Mouse (Mus musculus): ENCODE data around the gene 4930539E08Rik. TPM values are rescaled to one million over a fixed set of nuclear protein-coding genes. Genes with fewer than 3 reads are reported as not detected.

Gene 4930539E08Rik
- 0.07 and 0.31 TPM in 2 replicates for polyA plus RNA-seq (2016; fragmentation: Nextera tagmentation; extraction: Ambion mirVana)

GRCm38 (mm10) chr17:28915060-28915628, at the start of gene 4930539E08Rik:
4930539E08Rik (minus strand) TSS chr17:28915324.
- Histone ChIP-seq H3K4me3 (no peak within 1 kb of the TSS), H3K4me1 (replicated peaks) (no peaks in the 10 kb centered on the region; the same call in 1 of the 2 replicates), H3K9me3 (no peaks in the 10 kb centered on the region), H3K36me3 (no peaks in the 10 kb centered on the region), H3K27ac (no peak within 1 kb of the TSS), H3K27me3 (ENCODE audit: insufficient read depth, poor library complexity, severe bottlenecking) (peaks cover 5% of the 10 kb centered on the region)
- DNase-seq (ENCODE audit: low spot score): no peak
- WGBS: 61% methylated on average over 12 of the region's 12 CpGs

GRCm38 (mm10) chr17:28961596-28961995, 46.5 kb upstream of the 4930539E08Rik start:
- H3K36me3 ChIP-seq: peaks cover 88% of the 10 kb centered on the region

GRCm38 (mm10) chr17:28960597-28960996, 45.5 kb upstream of the 4930539E08Rik start:
- DNase-seq (ENCODE audit: low spot score): no peak
- 78% methylated on average over 10 of the region's 10 CpGs for WGBS
- no peaks in the 10 kb centered on the region for H3K27me3 ChIP-seq (ENCODE audit: insufficient read depth, poor library complexity, severe bottlenecking)
- H3K4me1 ChIP-seq (replicated peaks): peaks cover 22% of the 10 kb centered on the region
- 0 out of 2 replicates have a peak, but pooled peaks cover 6% of the 10 kb centered on the region for H3K9me3 ChIP-seq
- peaks cover 88% of the 10 kb centered on the region for H3K36me3 ChIP-seq
- no peak overlapping the region for H3K27ac ChIP-seq
- no peak overlapping the region for H3K4me3 ChIP-seq

More at GRCm38 (mm10) chr17:28961596-28961995, 46.5 kb upstream of the 4930539E08Rik start:
- Histone ChIP-seq H3K27ac (no peak overlapping the region), H3K4me1 (replicated peaks) (peaks cover 22% of the 10 kb centered on the region), H3K27me3 (ENCODE audit: insufficient read depth, poor library complexity, severe bottlenecking) (no peaks in the 10 kb centered on the region), H3K4me3 (no peak overlapping the region), H3K9me3 (0 out of 2 replicates have a peak, but pooled peaks cover under 1% of the 10 kb centered on the region)
- DNase-seq (ENCODE audit: low spot score): no peak
- WGBS: 85% methylated on average over 10 of the region's 10 CpGs

GRCm38 (mm10) chr17:28954416-28954815, 39.3 kb upstream of the 4930539E08Rik start:
- DNase-seq (ENCODE audit: low spot score): no peak
- 0 out of 2 replicates have a peak, but pooled peaks cover 6% of the 10 kb centered on the region for H3K9me3 ChIP-seq
- H3K27me3 ChIP-seq (ENCODE audit: insufficient read depth, poor library complexity, severe bottlenecking): no peaks in the 10 kb centered on the region
- H3K27ac ChIP-seq: no peak overlapping the region
- peaks cover 42% of the 10 kb centered on the region for H3K36me3 ChIP-seq
- 96% methylated on average over 9 of the region's 9 CpGs for WGBS
- peaks cover 25% of the 10 kb centered on the region for H3K4me1 ChIP-seq (replicated peaks)
- H3K4me3 ChIP-seq: peak overlapping the region; percentile 77; the same call in 1 of the 2 replicates

- peak; percentile 7 for DNase-seq (ENCODE audit: low spot score)
- Histone ChIP-seq H3K9me3 (0 out of 2 replicates have a peak, but pooled peaks cover 6% of the 10 kb centered on the region), H3K27ac (peak overlapping the region; percentile 99), H3K27me3 (ENCODE audit: insufficient read depth, poor library complexity, severe bottlenecking) (no peaks in the 10 kb centered on the region), H3K4me3 (peak overlapping the region; percentile 77), H3K4me1 (replicated peaks) (peaks cover 25% of the 10 kb centered on the region), H3K36me3 (peaks cover 36% of the 10 kb centered on the region)
- WGBS: 41% methylated on average over 9 of the region's 9 CpGs
Observed at GRCm38 (mm10) chr17:28953251-28953650, 38.1 kb upstream of the 4930539E08Rik start.

GRCm38 (mm10) chr17:28951831-28952799, 37.0 kb upstream of the 4930539E08Rik start, which contains the start of gene Kctd20:
Kctd20 (plus strand) TSS chr17:28951950.
- H3K36me3 ChIP-seq: peaks cover 29% of the 10 kb centered on the region
- peak within 1 kb of the TSS; percentile 99 for H3K27ac ChIP-seq
- WGBS: 1% methylated on average over 80 of the region's 80 CpGs
- peak; percentile 94 for DNase-seq (ENCODE audit: low spot score)
- peak within 1 kb of the TSS; percentile 77 for H3K4me3 ChIP-seq
- no peaks in the 10 kb centered on the region for H3K27me3 ChIP-seq (ENCODE audit: insufficient read depth, poor library complexity, severe bottlenecking)
- H3K4me1 ChIP-seq (replicated peaks): peaks cover 25% of the 10 kb centered on the region
- H3K9me3 ChIP-seq: peaks cover 11% of the 10 kb centered on the region

- Histone ChIP-seq H3K9me3 (peaks cover 6% of the 10 kb centered on the region), H3K36me3 (peaks cover 15% of the 10 kb centered on the region), H3K27me3 (ENCODE audit: insufficient read depth, poor library complexity, severe bottlenecking) (no peaks in the 10 kb centered on the region), H3K4me1 (replicated peaks) (peaks cover 25% of the 10 kb centered on the region), H3K27ac (peak overlapping the region; percentile 99), H3K4me3 (peak overlapping the region; percentile 77; the same call in 1 of the 2 replicates)
- WGBS: 78% methylated on average over 4 of the region's 4 CpGs
- DNase-seq (ENCODE audit: low spot score): no peak
Observed at GRCm38 (mm10) chr17:28950751-28951150, 35.6 kb upstream of the 4930539E08Rik start.

- peaks cover 6% of the 10 kb centered on the region for H3K9me3 ChIP-seq
- 80% methylated on average over 4 of the region's 4 CpGs for WGBS
- no peak overlapping the region for H3K4me3 ChIP-seq
- no peak for DNase-seq (ENCODE audit: low spot score)
- no peaks in the 10 kb centered on the region for H3K27me3 ChIP-seq (ENCODE audit: insufficient read depth, poor library complexity, severe bottlenecking)
- no peak overlapping the region for H3K27ac ChIP-seq
- peaks cover 16% of the 10 kb centered on the region for H3K4me1 ChIP-seq (replicated peaks)
- H3K36me3 ChIP-seq: no peaks in the 10 kb centered on the region
Observed at GRCm38 (mm10) chr17:28948661-28949060, 33.5 kb upstream of the 4930539E08Rik start.

- Histone ChIP-seq H3K9me3 (peaks cover 6% of the 10 kb centered on the region), H3K27me3 (ENCODE audit: insufficient read depth, poor library complexity, severe bottlenecking) (no peaks in the 10 kb centered on the region), H3K4me1 (replicated peaks) (peaks cover 9% of the 10 kb centered on the region), H3K4me3 (no peak overlapping the region), H3K36me3 (no peaks in the 10 kb centered on the region), H3K27ac (no peak overlapping the region)
- WGBS: 92% methylated on average over 19 of the region's 19 CpGs
- DNase-seq (ENCODE audit: low spot score): no peak
Observed at GRCm38 (mm10) chr17:28947011-28947939, 32.2 kb upstream of the 4930539E08Rik start.

- 92% methylated on average over 7 of the region's 7 CpGs for WGBS
Observed at GRCm38 (mm10) chr17:28944481-28944880, 29.4 kb upstream of the 4930539E08Rik start.

GRCm38 (mm10) chr17:28943740-28944139, 28.6 kb upstream of the 4930539E08Rik start, which contains the start of gene Pxt1:
Pxt1 (minus strand) TSS chr17:28943840.
- WGBS: 92% methylated on average over 7 of the region's 7 CpGs
- peaks cover 6% of the 10 kb centered on the region for H3K9me3 ChIP-seq
- no peaks in the 10 kb centered on the region for H3K27me3 ChIP-seq (ENCODE audit: insufficient read depth, poor library complexity, severe bottlenecking)
- H3K36me3 ChIP-seq: no peaks in the 10 kb centered on the region
- H3K4me1 ChIP-seq (replicated peaks): no peaks in the 10 kb centered on the region
- no peak within 1 kb of the TSS for H3K4me3 ChIP-seq
- no peak for DNase-seq (ENCODE audit: low spot score)
- no peak within 1 kb of the TSS for H3K27ac ChIP-seq

More at GRCm38 (mm10) chr17:28944481-28944880, 29.4 kb upstream of the 4930539E08Rik start:
- H3K4me3 ChIP-seq: no peak overlapping the region
- H3K36me3 ChIP-seq: no peaks in the 10 kb centered on the region
- H3K4me1 ChIP-seq (replicated peaks): no peaks in the 10 kb centered on the region
- no peak for DNase-seq (ENCODE audit: low spot score)
- H3K27me3 ChIP-seq (ENCODE audit: insufficient read depth, poor library complexity, severe bottlenecking): no peaks in the 10 kb centered on the region
- peaks cover 6% of the 10 kb centered on the region for H3K9me3 ChIP-seq
- no peak overlapping the region for H3K27ac ChIP-seq

GRCm38 (mm10) chr17:28942101-28942500, 27.0 kb upstream of the 4930539E08Rik start:
- Histone ChIP-seq H3K4me3 (no peak overlapping the region), H3K9me3 (peaks cover 1% of the 10 kb centered on the region; the same call in 1 of the 2 replicates), H3K27ac (no peak overlapping the region), H3K27me3 (ENCODE audit: insufficient read depth, poor library complexity, severe bottlenecking) (no peaks in the 10 kb centered on the region), H3K36me3 (no peaks in the 10 kb centered on the region), H3K4me1 (replicated peaks) (no peaks in the 10 kb centered on the region)
- no peak for DNase-seq (ENCODE audit: low spot score)
- 72% methylated on average over 10 of the region's 11 CpGs for WGBS

Data from hindbrain, embryonic 10.5 days (tissue).